8 mouse cellular contexts compared by ENCODE assay signal in genomic region chr17:37203206-37203916, GRCm38 (mm10). TPM values are rescaled to one million over a fixed set of nuclear protein-coding genes. Genes with fewer than 3 reads are reported as not detected.
DNase-seq lines count a peak whose midpoint lies in the region; ATAC-seq and TF ChIP-seq lines count a peak whose summit lies in the region.

No protein-coding gene starts in this region.

- peak; percentile 94 for DNase-seq in 3T3-L1 (ENCODE audit: low read depth, low spot score)
- DNase-seq in adrenal gland, adult 2 months: peak; percentile 70
- peak; percentile 76 for DNase-seq in embryo, embryonic 9.5 days (ENCODE audit: extremely low spot score)
- DNase-seq in heart, adult 2 months: peak; percentile 62 to 76
- peak; percentile 68 for DNase-seq in liver, adult 2 months (ENCODE audit: extremely low read depth, low read depth, low spot score)
- DNase-seq in neural tube, embryonic 10.5 days (ENCODE audit: extremely low spot score, low spot score): peak; percentile 74
- DNase-seq in stomach, postnatal 0 days (ENCODE audit: low spot score): peak; percentile 80

- TF ChIP-seq CTCF in heart, adult 2 months (IDR thresholded peaks at IDR 0.05): no peak; the same call in 1 of the 2 replicates
- peak; percentile 86 for TF ChIP-seq CTCF in liver, adult 2 months (IDR thresholded peaks at IDR 0.05; ENCODE audit: low read depth, low read length)
- TF ChIP-seq CTCF in stomach, postnatal 0 days (IDR thresholded peaks at IDR 0.05; ENCODE audit: low read depth): peak; percentile 100

- H3K36me3 ChIP-seq in heart, adult 2 months (ENCODE audit: control insufficient read depth, insufficient read depth, low read length): no peaks in the 10 kb centered on the region
- no peaks in the 10 kb centered on the region for H3K36me3 ChIP-seq in kidney, embryonic 15.5 days
- no peaks in the 10 kb centered on the region for H3K36me3 ChIP-seq in liver, adult 2 months (ENCODE audit: control insufficient read depth, insufficient read depth, low read length)
- no peaks in the 10 kb centered on the region for H3K36me3 ChIP-seq in stomach, postnatal 0 days (ENCODE audit: control insufficient read depth, insufficient read depth, low read length)

- under 1% methylated on average over 4 of the region's 4 CpGs for WGBS in heart, adult 2 months
- under 1% methylated on average over 4 of the region's 4 CpGs for WGBS in kidney, embryonic 15.5 days
- 3% methylated on average over 4 of the region's 4 CpGs for whole genome bisulfite sequencing in liver, adult 2 months
- 2% methylated on average over 4 of the region's 4 CpGs for WGBS in stomach, postnatal 0 days

- no peaks in the 10 kb centered on the region for H3K4me1 ChIP-seq in heart, adult 2 months (ENCODE audit: control insufficient read depth, insufficient read depth, low read length)
- H3K4me1 ChIP-seq in kidney, embryonic 15.5 days: no peaks in the 10 kb centered on the region
- H3K4me1 ChIP-seq in liver, adult 2 months (ENCODE audit: control insufficient read depth, insufficient read depth, low read length): no peaks in the 10 kb centered on the region
- H3K4me1 ChIP-seq in stomach, postnatal 0 days (replicated peaks; ENCODE audit: control insufficient read depth, insufficient read depth): no peaks in the 10 kb centered on the region

- 0 out of 2 replicates have a peak, but pooled peaks cover under 1% of the 10 kb centered on the region for H3K27me3 ChIP-seq in heart, adult 2 months (ENCODE audit: control insufficient read depth, insufficient read depth, low read length)
- H3K27me3 ChIP-seq in kidney, embryonic 15.5 days: peaks cover 39% of the 10 kb centered on the region
- no peaks in the 10 kb centered on the region for H3K27me3 ChIP-seq in liver, adult 2 months (ENCODE audit: control insufficient read depth, insufficient read depth, low read length)
- no peaks in the 10 kb centered on the region for H3K27me3 ChIP-seq in stomach, postnatal 0 days (ENCODE audit: control insufficient read depth, insufficient read depth, low read length)

- H3K4me3 ChIP-seq in heart, adult 2 months: no peak overlapping the region
- H3K4me3 ChIP-seq in kidney, embryonic 15.5 days (replicated peaks): no peak overlapping the region
- no peak overlapping the region; the same call in 1 of the 2 replicates for H3K4me3 ChIP-seq in liver, adult 2 months (ENCODE audit: insufficient read depth, low read depth, low read length)
- H3K4me3 ChIP-seq in stomach, postnatal 0 days (ENCODE audit: low read depth, low read length): no peak overlapping the region

- no peak for TF ChIP-seq POLR2A in heart, adult 2 months (IDR thresholded peaks at IDR 0.05; ENCODE audit: insufficient read depth, low read depth, low read length)
- TF ChIP-seq POLR2A in liver, adult 2 months (IDR thresholded peaks at IDR 0.05; ENCODE audit: extremely low read depth, insufficient read depth, low read length): no peak

- peak; percentile 76 for ATAC-seq in kidney, embryonic 15.5 days (replicated peaks; ENCODE audit: low FRiP score)
- peak; percentile 77 for ATAC-seq in stomach, postnatal 0 days (ENCODE audit: low FRiP score, low TSS enrichment)

- no peaks in the 10 kb centered on the region for H3K9me3 ChIP-seq in kidney, embryonic 15.5 days (replicated peaks)
- no peaks in the 10 kb centered on the region for H3K9me3 ChIP-seq in stomach, postnatal 0 days (ENCODE audit: control insufficient read depth, low read length)

- no peak overlapping the region for H3K4me2 ChIP-seq in kidney, embryonic 15.5 days
- H3K4me2 ChIP-seq in stomach, postnatal 0 days (replicated peaks; ENCODE audit: low read depth): no peak overlapping the region

- no peak overlapping the region for H3K27ac ChIP-seq in heart, adult 2 months
- H3K27ac ChIP-seq in kidney, embryonic 15.5 days: no peak overlapping the region
- no peak overlapping the region for H3K27ac ChIP-seq in liver, adult 2 months (replicated peaks; ENCODE audit: insufficient read depth, low read depth, low read length)
- H3K27ac ChIP-seq in stomach, postnatal 0 days (replicated peaks): no peak overlapping the region

- TF ChIP-seq EP300 in heart, adult 2 months (IDR thresholded peaks at IDR 0.05; ENCODE audit: insufficient read depth, low read depth, low read length): peak; percentile 93
- no peak for TF ChIP-seq EP300 in stomach, postnatal 0 days (optimal IDR thresholded peaks at IDR 0.05)

- H3K79me2 ChIP-seq in heart, adult 2 months (replicated peaks; ENCODE audit: control insufficient read depth, insufficient read depth, low read length): no peaks in the 10 kb centered on the region
- H3K79me2 ChIP-seq in liver, adult 2 months (ENCODE audit: control insufficient read depth, insufficient read depth, low read length): no peaks in the 10 kb centered on the region

- H3K9ac ChIP-seq in heart, adult 2 months (ENCODE audit: low read depth, low read length): no peak overlapping the region
- H3K9ac ChIP-seq in kidney, embryonic 15.5 days: no peak overlapping the region
- H3K9ac ChIP-seq in liver, adult 2 months (ENCODE audit: low read depth, low read length): no peak overlapping the region
- no peak overlapping the region for H3K9ac ChIP-seq in stomach, postnatal 0 days (ENCODE audit: low read length)

- intact Hi-C loops in heart, adult 2 months (cut with DNase I): loop anchor here (1.0 to 5.0 kb wide), 2 partner anchors 120 to 311 kb away; partner anchors contain the start of gene Trim40

RNA-seq across cellular contexts. Expression of gene Olfr94, which starts 2.6 kb away (rescaled TPM):
- not detected for total RNA-seq in adrenal gland, adult 2 months (2021)
- not detected in 2 replicates for polyA plus RNA-seq in adrenal gland, adult 2 months (2012; rRNA removed)
- total RNA-seq in heart, adult 2 months (2021): not detected
- not detected in 2 replicates for polyA plus RNA-seq in heart, adult 2 months (2012; rRNA removed)
- not detected in 2 replicates for polyA plus RNA-seq in kidney, embryonic 15.5 days (2015; fragmentation: Nextera tagmentation; extraction: Ambion mirVana)
- not detected in 2 replicates for total RNA-seq in liver, adult 2 months (2014; rRNA removed)
- not detected in 2 replicates for polyA plus RNA-seq in liver, adult 2 months (2012; rRNA removed)
- polyA plus RNA-seq in stomach, postnatal 0 days (2015; fragmentation: Nextera tagmentation; extraction: Ambion mirVana): 0.16 and 0.19 TPM in 2 replicates

RNA-seq across cellular contexts. Expression of gene Olfr95, which starts 9.6 kb away (rescaled TPM):
- total RNA-seq in adrenal gland, adult 2 months (2021): not detected
- not detected in 2 replicates for polyA plus RNA-seq in adrenal gland, adult 2 months (2012; rRNA removed)
- total RNA-seq in heart, adult 2 months (2021): not detected
- polyA plus RNA-seq in heart, adult 2 months (2012; rRNA removed): not detected in 2 replicates
- not detected in 2 replicates for polyA plus RNA-seq in kidney, embryonic 15.5 days (2015; fragmentation: Nextera tagmentation; extraction: Ambion mirVana)
- not detected in 2 replicates for total RNA-seq in liver, adult 2 months (2014; rRNA removed)
- polyA plus RNA-seq in liver, adult 2 months (2012; rRNA removed): not detected in 2 replicates
- polyA plus RNA-seq in stomach, postnatal 0 days (2015; fragmentation: Nextera tagmentation; extraction: Ambion mirVana): not detected in 2 replicates

RNA-seq across cellular contexts. Expression of gene Ubd, which starts 9.7 kb away (rescaled TPM):
- total RNA-seq in adrenal gland, adult 2 months (2021): not detected
- polyA plus RNA-seq in adrenal gland, adult 2 months (2012; rRNA removed): not detected in 2 replicates
- total RNA-seq in heart, adult 2 months (2021): not detected
- polyA plus RNA-seq in heart, adult 2 months (2012; rRNA removed): 0.12 TPM in 1 of 2 replicates, not detected in the other
- not detected in 2 replicates for polyA plus RNA-seq in kidney, embryonic 15.5 days (2015; fragmentation: Nextera tagmentation; extraction: Ambion mirVana)
- 0.46 and 0.47 TPM in 2 replicates for total RNA-seq in liver, adult 2 months (2014; rRNA removed)
- 0.22 TPM in 1 of 2 replicates, not detected in the other for polyA plus RNA-seq in liver, adult 2 months (2012; rRNA removed)
- polyA plus RNA-seq in stomach, postnatal 0 days (2015; fragmentation: Nextera tagmentation; extraction: Ambion mirVana): 0.15 and 0.27 TPM in 2 replicates

RNA-seq across cellular contexts. Expression of gene Olfr96, which starts 16.6 kb away (rescaled TPM):
- total RNA-seq in adrenal gland, adult 2 months (2021): not detected
- polyA plus RNA-seq in adrenal gland, adult 2 months (2012; rRNA removed): not detected in 2 replicates
- not detected for total RNA-seq in heart, adult 2 months (2021)
- not detected in 2 replicates for polyA plus RNA-seq in heart, adult 2 months (2012; rRNA removed)
- polyA plus RNA-seq in kidney, embryonic 15.5 days (2015; fragmentation: Nextera tagmentation; extraction: Ambion mirVana): not detected in 2 replicates
- not detected in 2 replicates for total RNA-seq in liver, adult 2 months (2014; rRNA removed)
- not detected in 2 replicates for polyA plus RNA-seq in liver, adult 2 months (2012; rRNA removed)
- polyA plus RNA-seq in stomach, postnatal 0 days (2015; fragmentation: Nextera tagmentation; extraction: Ambion mirVana): not detected in 2 replicates

RNA-seq across cellular contexts. Expression of gene Olfr97, which starts 33.8 kb away (rescaled TPM):
- total RNA-seq in adrenal gland, adult 2 months (2021): not detected
- polyA plus RNA-seq in adrenal gland, adult 2 months (2012; rRNA removed): not detected in 2 replicates
- total RNA-seq in heart, adult 2 months (2021): not detected
- not detected in 2 replicates for polyA plus RNA-seq in heart, adult 2 months (2012; rRNA removed)
- polyA plus RNA-seq in kidney, embryonic 15.5 days (2015; fragmentation: Nextera tagmentation; extraction: Ambion mirVana): not detected in 2 replicates
- not detected in 2 replicates for total RNA-seq in liver, adult 2 months (2014; rRNA removed)
- not detected in 2 replicates for polyA plus RNA-seq in liver, adult 2 months (2012; rRNA removed)
- not detected in 2 replicates for polyA plus RNA-seq in stomach, postnatal 0 days (2015; fragmentation: Nextera tagmentation; extraction: Ambion mirVana)
